Mouse (Mus musculus) liver, adult 2 months (tissue): Measurements from ENCODE around the gene Ank.

Experiments
- CTCF ChIP-seq: fragments of 200-500 bp; IDR thresholded peaks from 2 replicates; pipeline ENCODE4 v1.5.1; 2011; ENCODE audit warnings: low read depth, low read length, control low read depth
- POLR2A ChIP-seq: fragments of 200-500 bp; IDR thresholded peaks from 2 replicates; pipeline ENCODE4 v1.6.1; 2011; ENCODE audit warnings: low read length, control low read depth; ENCODE audit not compliant: insufficient read depth; ENCODE audit errors: extremely low read depth

DNA sequence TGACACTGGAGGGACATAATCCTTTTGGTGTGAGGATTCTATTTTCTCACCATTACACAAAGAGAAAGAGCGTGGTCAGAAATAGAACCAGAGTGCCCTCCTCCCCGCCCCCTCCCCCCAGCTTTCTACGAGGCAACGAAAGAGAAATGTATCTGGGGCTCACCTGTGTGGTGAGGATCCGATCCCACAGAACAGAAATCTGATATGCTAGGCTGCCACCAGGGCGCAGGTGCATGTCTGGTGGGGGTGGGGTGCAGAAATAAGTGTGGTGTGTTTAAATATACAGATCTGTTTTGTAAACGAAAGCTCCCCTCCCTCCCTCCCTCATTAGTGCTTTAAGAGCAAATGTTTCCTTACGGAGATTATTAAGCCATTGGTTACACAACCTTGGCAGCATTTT is 20.6 kb downstream of the Ank start:
- peak; percentile 14; the same call in 1 of the 2 replicates for TF ChIP-seq CTCF
- TF ChIP-seq POLR2A, result no peak
